Mouse (Mus musculus) lung, embryonic 16.5 days (tissue): ENCODE results near the gene Igsf21. TPM values are rescaled to one million over a fixed set of nuclear protein-coding genes. Genes with fewer than 3 reads are reported as not detected.

Experiments
- ATAC-seq: fragments of 200-750 bp; cut with Nextera tagmentation; 2 replicates; pipeline ENCODE4 v1.8.0; 2017; ENCODE audit warnings: low read depth, mild to moderate bottlenecking, moderate library complexity
- H3K27ac ChIP-seq: fragments of 300-500 bp; sonication (generic); 2 replicates; pipeline ENCODE4 v1.5.1; 2014; ENCODE audit warnings: mild to moderate bottlenecking, control low read depth, low read length
- H3K27me3 ChIP-seq: fragments of 300-500 bp; sonication (generic); 2 replicates; pipeline ENCODE4 v1.6.1; 2014; ENCODE audit warnings: low read depth, low read length, mixed read lengths; ENCODE audit not compliant: control insufficient read depth, insufficient read depth
- H3K36me3 ChIP-seq: fragments of 300-500 bp; sonication (generic); 2 replicates; pipeline ENCODE4 v1.6.1; 2014; ENCODE audit warnings: low read length; ENCODE audit not compliant: control insufficient read depth, insufficient read depth
- H3K4me1 ChIP-seq: fragments of 300-500 bp; sonication (generic); replicated peaks from 2 replicates; pipeline ENCODE4 v1.6.1; 2014; ENCODE audit warnings: low read length, mixed read lengths; ENCODE audit not compliant: control insufficient read depth, insufficient read depth
- H3K4me2 ChIP-seq: fragments of 300-500 bp; sonication (generic); 2 replicates; pipeline ENCODE4 v1.6.1; 2014; ENCODE audit warnings: low read depth, low read length, control low read depth
- H3K4me3 ChIP-seq: fragments of 300-500 bp; sonication (generic); 2 replicates; pipeline ENCODE4 v1.5.1; 2014; ENCODE audit warnings: mild to moderate bottlenecking, low read length, control low read depth
- H3K9ac ChIP-seq: fragments of 300-500 bp; sonication (generic); 2 replicates; pipeline ENCODE4 v1.6.1; 2014; ENCODE audit warnings: low read length, control low read depth
- H3K9me3 ChIP-seq: fragments of 300-500 bp; sonication (generic); 2 replicates; pipeline ENCODE4 v1.6.1; 2016; ENCODE audit warnings: low read length; ENCODE audit not compliant: control insufficient read depth
- WGBS: fragments of 180-500 bp; shearing (Covaris S2); extraction: QIAGEN DNeasy Blood & Tissue Kit; methylation state at CpG from one replicate; pipeline ENCODE4 v1.1.7; 2014; 5-methylcytosine and 5-hydroxymethylcytosine counted together
- polyA plus RNA-seq: library from polyadenylated mRNA; unstranded; fragments of >200 nt; fragmentation: Nextera tagmentation; extraction: Ambion mirVana; gene quantifications from 2 replicates; pipeline ENCODE4 v1.2.1, GENCODE M21; 2015

Igsf21 gene
- polyA plus RNA-seq, 1 experiment from 2014 or later = 0.13 TPM

DNA sequence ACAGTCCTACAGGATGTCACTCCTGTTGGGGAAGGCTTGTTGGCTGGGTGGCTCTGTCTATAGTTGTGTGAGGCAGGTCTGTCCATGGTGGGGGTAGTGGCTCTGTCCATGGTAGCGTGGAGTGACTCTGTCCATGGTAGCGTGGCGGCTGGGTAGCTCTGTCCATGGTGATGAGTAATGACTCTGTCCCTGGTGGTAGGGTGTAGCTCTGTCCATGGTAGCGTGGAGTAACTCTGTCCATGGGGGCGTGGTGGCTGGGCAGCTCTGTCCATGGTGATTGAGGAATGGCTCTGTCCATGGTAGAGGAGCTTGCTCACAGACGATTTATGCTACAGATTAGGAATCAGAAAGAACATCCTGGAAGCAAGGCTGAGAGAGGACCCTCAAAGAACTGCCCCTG lies 12.4 kb upstream of the Igsf21 start:
- H3K4me1 ChIP-seq = no peaks in the 10 kb centered on the region
- no peak overlapping the region for H3K4me3 ChIP-seq
- ATAC-seq = peak; percentile 92
- no peak overlapping the region for H3K4me2 ChIP-seq
- no peaks in the 10 kb centered on the region for H3K36me3 ChIP-seq
- H3K27me3 ChIP-seq = no peaks in the 10 kb centered on the region
- 5% methylated on average over 6 of the region's 6 CpGs for WGBS
- no peak overlapping the region for H3K9ac ChIP-seq
- H3K27ac ChIP-seq = no peak overlapping the region
- H3K9me3 ChIP-seq = no peaks in the 10 kb centered on the region

DNA sequence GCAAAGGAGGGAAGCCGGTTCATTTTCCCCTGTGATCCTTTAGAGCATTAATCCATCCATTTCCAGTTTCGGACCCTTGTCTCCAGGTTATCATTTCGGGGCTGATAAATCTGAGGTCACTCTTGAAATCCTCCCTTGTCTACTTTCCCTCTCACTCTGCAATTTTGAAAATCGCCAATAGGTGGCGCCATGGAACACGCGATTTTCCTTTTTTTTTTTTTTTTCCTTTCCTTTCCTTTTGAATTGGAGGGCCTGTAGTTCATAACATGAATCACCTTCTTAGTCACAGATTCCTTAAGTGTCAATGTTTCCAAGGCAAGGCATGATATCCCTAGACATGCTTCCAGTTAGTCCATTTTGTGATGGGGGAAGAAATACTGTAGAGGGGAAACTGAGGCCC lies 5.8 kb upstream of the Igsf21 start:
- Histone ChIP-seq H3K27me3 (peaks cover 25% of the 10 kb centered on the region), H3K4me3 (no peak overlapping the region), H3K9ac (no peak overlapping the region), H3K4me1 (no peaks in the 10 kb centered on the region), H3K4me2 (no peak overlapping the region), H3K36me3 (no peaks in the 10 kb centered on the region), H3K27ac (no peak overlapping the region), H3K9me3 (no peaks in the 10 kb centered on the region)
- WGBS = 5% methylated on average over 7 of the region's 7 CpGs
- ATAC-seq = no peak

DNA sequence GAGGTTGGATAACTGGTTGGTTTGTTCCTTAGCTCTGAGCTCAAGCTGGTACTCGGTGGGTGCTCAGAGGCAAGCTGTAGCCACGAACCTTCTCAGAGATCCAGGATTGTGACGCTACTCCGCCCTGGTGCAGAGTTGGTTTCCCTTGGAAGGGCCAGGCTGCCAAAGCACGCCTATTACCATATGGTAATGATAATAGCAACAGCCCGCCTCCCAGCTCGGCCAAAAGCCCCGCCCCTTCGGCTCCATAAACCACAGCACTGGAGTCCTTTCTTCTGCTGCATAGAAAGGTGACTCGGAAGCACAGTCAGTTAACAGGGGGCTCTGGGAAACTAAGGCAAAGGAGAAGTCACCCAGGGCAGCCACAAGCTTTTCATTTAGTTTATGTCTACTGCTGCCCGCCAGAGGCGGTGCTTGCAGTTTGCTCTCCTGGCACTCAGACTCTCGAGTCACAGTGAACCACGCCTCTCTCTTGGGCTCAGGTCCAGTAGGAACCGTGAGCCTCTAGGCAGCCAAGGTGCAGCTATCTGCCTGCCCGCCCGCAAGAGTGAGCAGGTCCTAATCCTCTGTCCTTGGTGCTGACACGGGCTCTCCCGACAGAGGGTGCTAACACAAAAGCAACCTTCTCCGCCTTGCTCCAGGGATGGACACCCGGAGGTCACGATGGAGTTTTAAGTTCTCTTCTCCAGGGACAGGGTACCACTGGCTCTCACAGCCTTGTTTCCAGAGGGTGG lies 2.6 kb upstream of the Igsf21 start:
- Histone ChIP-seq H3K9ac (no peak overlapping the region), H3K4me1 (0 out of 2 replicates have a peak, but pooled peaks cover 2% of the 10 kb centered on the region), H3K27ac (no peak overlapping the region), H3K4me3 (no peak overlapping the region), H3K36me3 (no peaks in the 10 kb centered on the region), H3K4me2 (no peak overlapping the region), H3K9me3 (no peaks in the 10 kb centered on the region), H3K27me3 (peaks cover 57% of the 10 kb centered on the region)
- peak; percentile 69; the same call in 1 of the 2 replicates for ATAC-seq
- 8% methylated on average over 22 of the region's 22 CpGs for WGBS

DNA sequence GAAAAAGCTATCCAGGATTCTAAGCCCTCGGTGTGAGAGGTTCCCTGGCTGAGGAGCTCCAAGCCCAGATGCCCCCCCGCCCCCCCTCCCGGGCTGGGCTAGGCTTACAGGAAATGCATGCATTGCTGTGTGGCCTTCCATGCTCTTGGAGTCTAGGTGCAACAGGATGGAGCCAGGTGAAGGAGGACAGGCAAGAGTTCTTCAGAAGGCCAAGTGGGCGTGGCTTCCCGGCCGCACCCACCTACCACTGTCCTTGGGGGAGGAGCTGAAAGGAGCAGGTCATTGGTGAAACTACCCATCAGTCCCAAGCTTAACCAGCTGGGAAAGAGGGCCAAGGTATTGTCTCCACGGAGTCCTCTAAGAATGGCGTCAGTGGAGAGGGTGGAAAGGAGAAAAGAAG lies 1.8 kb upstream of the Igsf21 start:
- 0 out of 2 replicates have a peak, but pooled peaks cover 2% of the 10 kb centered on the region for H3K4me1 ChIP-seq
- H3K9ac ChIP-seq = no peak overlapping the region
- no peaks in the 10 kb centered on the region for H3K9me3 ChIP-seq
- 3% methylated on average over 8 of the region's 8 CpGs for WGBS
- no peaks in the 10 kb centered on the region for H3K36me3 ChIP-seq
- no peak overlapping the region for H3K27ac ChIP-seq
- no peak for ATAC-seq
- no peak overlapping the region for H3K4me3 ChIP-seq
- no peak overlapping the region for H3K4me2 ChIP-seq
- H3K27me3 ChIP-seq = peaks cover 65% of the 10 kb centered on the region

DNA sequence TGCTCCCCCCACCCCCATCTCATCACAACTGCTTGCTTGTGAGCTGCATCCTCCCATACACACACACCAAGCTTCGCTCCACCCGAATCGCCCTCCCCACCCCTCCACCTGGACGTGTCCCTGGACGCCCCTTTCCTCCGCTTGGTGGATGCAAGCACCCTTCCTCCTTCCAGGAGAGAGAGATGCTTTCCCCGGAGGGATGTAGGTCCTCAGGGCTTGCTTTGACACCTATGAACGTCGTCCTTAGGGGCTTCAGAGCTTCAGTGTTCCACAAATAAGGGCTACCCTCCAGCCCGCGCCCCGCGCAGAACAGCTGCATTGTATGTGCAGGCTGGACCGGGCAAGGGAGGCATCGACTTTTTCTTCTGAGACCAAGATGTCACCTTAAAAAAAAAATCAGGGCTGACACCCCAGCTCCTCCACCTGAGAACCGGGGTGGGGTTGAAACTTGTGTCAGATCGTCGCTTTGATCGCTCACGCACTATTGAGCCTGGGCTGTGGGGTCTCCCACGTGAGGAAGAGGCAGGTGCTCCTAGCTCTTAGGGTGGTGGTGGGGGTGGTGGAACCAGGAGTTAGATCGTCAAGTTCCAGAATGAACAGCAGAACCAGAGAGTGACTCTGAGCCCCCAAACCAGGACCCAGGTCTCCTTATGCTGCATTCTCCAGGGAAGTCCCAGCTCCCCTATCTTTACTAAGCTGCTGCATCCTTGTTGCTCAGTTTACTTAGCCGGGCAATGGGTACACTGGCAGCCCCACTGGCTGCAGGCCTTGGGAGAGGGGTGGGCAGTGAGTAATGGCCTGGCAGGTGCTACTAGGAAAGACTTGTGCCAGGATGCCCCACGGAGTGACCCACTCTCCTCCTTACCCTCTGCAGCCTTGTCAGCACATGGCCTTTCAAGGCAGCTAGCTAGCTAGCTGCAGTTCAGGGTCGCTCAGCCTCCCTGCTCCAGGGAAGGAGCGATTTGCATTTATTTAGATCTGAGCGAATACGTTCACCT lies 721 bp upstream of the Igsf21 start:
- no peak overlapping the region for H3K4me2 ChIP-seq
- H3K36me3 ChIP-seq = no peaks in the 10 kb centered on the region
- H3K9ac ChIP-seq = no peak overlapping the region
- no peak for ATAC-seq
- H3K4me1 ChIP-seq = 0 out of 2 replicates have a peak, but pooled peaks cover 2% of the 10 kb centered on the region
- peaks cover 72% of the 10 kb centered on the region for H3K27me3 ChIP-seq
- H3K27ac ChIP-seq = no peak overlapping the region
- no peak overlapping the region for H3K4me3 ChIP-seq
- no peaks in the 10 kb centered on the region for H3K9me3 ChIP-seq
- WGBS = 12% methylated on average over 28 of the region's 28 CpGs

DNA sequence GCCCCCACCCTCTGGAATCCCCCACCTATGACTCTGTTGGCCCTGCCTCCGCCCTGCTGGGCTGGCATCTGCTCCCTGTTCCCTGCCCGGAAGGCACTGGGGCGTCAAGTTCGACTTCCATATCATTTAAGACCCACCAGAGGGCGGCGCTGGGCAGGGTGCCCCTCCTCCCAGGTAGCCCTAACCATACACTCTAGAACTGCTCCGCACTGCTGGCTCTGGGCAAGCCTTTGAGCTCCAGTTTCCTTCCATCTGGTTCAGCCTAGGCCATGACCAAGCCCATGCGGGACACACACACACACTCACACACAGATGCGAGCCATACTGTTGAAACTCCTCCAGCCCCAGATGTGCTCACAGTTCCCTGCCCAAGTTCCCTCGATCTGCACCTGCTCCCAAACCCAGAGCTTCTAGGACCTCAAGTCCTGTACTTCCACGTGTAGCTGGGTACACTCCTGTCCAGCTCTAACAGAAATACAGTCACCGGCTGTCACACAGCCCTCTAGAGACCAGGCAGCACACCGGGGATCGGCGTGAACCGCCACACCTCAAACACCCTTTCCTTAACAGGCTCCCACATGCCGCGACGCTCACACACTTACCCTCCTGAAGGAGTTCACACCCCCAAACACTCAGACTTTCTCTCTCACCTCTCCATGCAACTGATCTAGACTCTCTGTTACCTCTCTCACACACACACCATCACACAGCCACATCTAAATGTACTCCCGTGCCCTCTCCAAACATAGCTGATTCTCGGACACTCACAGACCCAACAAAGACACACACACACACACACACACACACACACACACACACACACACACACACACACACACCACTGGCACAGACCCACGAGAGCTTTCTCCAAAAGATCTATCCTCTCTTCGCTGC lies 1.1 kb downstream of the Igsf21 start:
- H3K9me3 ChIP-seq = no peaks in the 10 kb centered on the region
- peaks cover 72% of the 10 kb centered on the region for H3K27me3 ChIP-seq
- no peak overlapping the region for H3K9ac ChIP-seq
- no peak overlapping the region for H3K4me2 ChIP-seq
- H3K36me3 ChIP-seq = no peaks in the 10 kb centered on the region
- 2% methylated on average over 23 of the region's 23 CpGs for WGBS
- ATAC-seq = no peak
- no peak overlapping the region for H3K27ac ChIP-seq
- H3K4me3 ChIP-seq = peak overlapping the region; percentile 2; the same call in 1 of the 2 replicates
- H3K4me1 ChIP-seq = 0 out of 2 replicates have a peak, but pooled peaks cover 2% of the 10 kb centered on the region

DNA sequence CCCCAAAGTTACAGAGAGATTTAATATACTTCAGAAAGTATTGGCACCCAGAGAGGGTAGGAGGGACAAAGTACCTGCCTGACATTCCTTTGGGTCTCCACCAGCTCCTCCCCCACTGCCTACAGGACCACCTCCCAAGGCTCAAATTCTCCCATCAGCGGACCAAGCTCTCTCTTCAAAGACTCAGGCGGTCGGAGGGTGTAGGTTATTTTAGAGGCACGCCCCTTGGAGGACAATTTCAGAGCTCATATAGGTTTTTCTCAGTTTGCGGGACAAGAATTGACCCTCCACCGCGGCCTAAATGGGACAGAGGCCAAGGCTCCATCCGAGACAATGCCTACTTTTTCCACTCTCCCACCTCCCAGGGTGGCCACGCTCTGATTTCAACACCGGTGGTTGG lies 1.7 kb downstream of the Igsf21 start:
- no peak overlapping the region for H3K4me2 ChIP-seq
- H3K9ac ChIP-seq = no peak overlapping the region

DNA sequence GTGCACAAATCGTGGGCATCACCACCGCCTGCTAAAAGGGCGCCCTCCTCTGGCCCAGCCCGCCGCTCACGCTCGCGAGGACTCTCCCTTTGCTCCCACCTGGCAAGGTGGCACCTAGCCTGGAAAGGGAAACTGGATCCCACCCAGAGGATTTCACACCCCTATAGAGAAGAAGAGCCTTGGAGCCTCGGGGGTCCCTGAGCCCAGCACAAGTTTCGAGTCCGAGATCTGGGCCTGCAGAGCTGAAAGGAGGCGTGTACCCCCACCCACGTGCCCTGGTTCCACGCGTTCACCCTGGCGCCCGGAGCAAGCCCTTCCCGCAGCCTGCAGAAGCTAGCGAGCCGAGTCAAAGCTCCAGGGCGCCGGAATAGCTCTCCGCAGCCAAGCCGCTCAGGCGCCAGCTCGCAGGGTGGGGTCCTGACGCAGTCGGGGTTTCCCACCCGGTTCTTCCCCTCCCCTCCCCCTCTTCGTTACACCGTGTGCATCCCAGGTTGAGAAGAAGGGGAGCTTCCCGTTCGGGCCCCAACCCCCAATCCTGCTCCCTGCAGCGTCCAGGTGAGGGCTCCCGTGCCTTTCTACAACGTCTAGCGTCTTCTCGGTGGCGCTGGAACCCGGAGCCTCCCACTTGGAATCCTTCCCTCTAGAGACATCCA lies 2.3 kb downstream of the Igsf21 start:
- 0 out of 2 replicates have a peak, but pooled peaks cover 2% of the 10 kb centered on the region for H3K4me1 ChIP-seq
- peaks cover 66% of the 10 kb centered on the region for H3K27me3 ChIP-seq
- 0 out of 2 replicates have a peak overlapping the region, but pooled peaks have one; percentile 11 for H3K4me2 ChIP-seq
- 2% methylated on average over 38 of the region's 40 CpGs for WGBS
- no peak overlapping the region for H3K27ac ChIP-seq
- no peaks in the 10 kb centered on the region for H3K36me3 ChIP-seq
- no peak for ATAC-seq
- no peaks in the 10 kb centered on the region for H3K9me3 ChIP-seq
- H3K4me3 ChIP-seq = peak overlapping the region; percentile 13; the same call in 1 of the 2 replicates
- no peak overlapping the region for H3K9ac ChIP-seq

More for the DNA sequence above, 1.7 kb downstream of the Igsf21 start:
- 2% methylated on average over 10 of the region's 10 CpGs for WGBS
- peaks cover 70% of the 10 kb centered on the region for H3K27me3 ChIP-seq
- 0 out of 2 replicates have a peak, but pooled peaks cover 2% of the 10 kb centered on the region for H3K4me1 ChIP-seq
- H3K36me3 ChIP-seq = no peaks in the 10 kb centered on the region
- no peaks in the 10 kb centered on the region for H3K9me3 ChIP-seq
- H3K27ac ChIP-seq = no peak overlapping the region
- H3K4me3 ChIP-seq = no peak overlapping the region
- no peak for ATAC-seq
